1 mouse cellular context compared by ENCODE assay signal in the genomic region with DNA sequence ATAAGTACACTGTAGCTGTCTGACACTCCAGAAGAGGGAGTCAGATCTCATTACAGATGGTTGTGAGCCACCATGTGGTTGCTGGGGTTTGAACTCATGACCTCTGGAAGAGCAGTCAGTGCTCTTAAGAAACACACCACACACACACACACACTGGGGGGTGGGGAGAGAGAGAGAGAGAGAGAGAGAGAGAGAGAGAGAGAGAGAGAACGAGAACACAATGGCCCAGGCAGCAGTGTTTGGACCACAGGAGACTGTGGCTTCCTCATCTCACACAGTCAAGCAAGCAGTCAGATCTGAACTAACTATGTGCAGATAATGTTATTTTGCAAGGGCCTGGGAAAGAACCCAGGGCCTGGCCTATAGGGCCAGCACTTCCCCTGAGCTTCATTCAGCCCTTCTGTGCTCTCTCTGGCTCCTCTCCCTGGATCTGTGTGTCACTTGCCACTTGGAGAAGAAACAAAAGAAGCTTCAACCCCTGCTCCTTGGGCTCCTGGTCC.
TF ChIP-seq lines count a peak whose summit lies in the region.

No protein-coding gene starts in this region.

TF ChIP-seq in MEL, 35 proteins besides CTCF, POLR2A, EP300 and RAD21:
- TF ChIP-seq JUND (IDR thresholded peaks at IDR 0.05; ENCODE audit: low read depth, low read length) (peak; percentile 78; the same call in 1 of the 2 replicates), MXI1 (IDR thresholded peaks at IDR 0.05; ENCODE audit: low read depth, low read length) (no peak), ZNF384 (IDR thresholded peaks at IDR 0.05; ENCODE audit: low read depth, low read length) (0 out of 2 replicates have a peak, but pooled peaks have one; percentile 28)
TF ChIP-seq in MEL: peak in this region for 2.
